Mouse (Mus musculus): Measurements from ENCODE around the gene E030018B13Rik. TPM values are rescaled to one million over a fixed set of nuclear protein-coding genes. Genes with fewer than 3 reads are reported as not detected.

Gene E030018B13Rik
- total and polyA plus RNA-seq, 3 experiments, result 0.07 TPM; not detected in 2

- TF ChIP-seq NELFE (IDR thresholded peaks at IDR 0.05; ENCODE audit: low read depth, low read length), result peak; percentile 62
- no peak for TF ChIP-seq TAL1 (IDR thresholded peaks at IDR 0.05; ENCODE audit: low read length)
- no peak for TF ChIP-seq MAFK (IDR thresholded peaks at IDR 0.05; ENCODE audit: borderline replicate concordance, low read depth, low read length)
- TF ChIP-seq CHD1 (IDR thresholded peaks at IDR 0.05; ENCODE audit: low read depth, low read length), result peak; percentile 44; the same call in 1 of the 2 replicates
These were observed 19.7 kb downstream of the E030018B13Rik start (continued) for GRCm38 (mm10) chr7:63936188-63936985.

- TF ChIP-seq ZC3H11A (IDR thresholded peaks at IDR 0.05; ENCODE audit: low read depth, low read length) (no peak), GABPA (IDR thresholded peaks at IDR 0.05; ENCODE audit: low read depth, low read length) (no peak), NRF1 (IDR thresholded peaks at IDR 0.05; ENCODE audit: insufficient read depth, low read depth, low read length, poor library complexity, severe bottlenecking) (0 out of 2 replicates have a peak, but pooled peaks have one; percentile 3), CTCF (IDR thresholded peaks at IDR 0.05 in 2 of 3, conservative IDR thresholded peaks at IDR 0.05 in 1 of 3; ENCODE audit: control insufficient read depth in 1 of 3, insufficient read depth in 1 of 3, low read depth in 2 of 3, low read length in 3 of 3, poor library complexity in 1 of 3, severe bottlenecking in 1 of 3) (no peak), MAX (IDR thresholded peaks at IDR 0.05; ENCODE audit: low read length) (no peak; the same call in 1 of the 2 replicates), UBTF (IDR thresholded peaks at IDR 0.05; ENCODE audit: borderline replicate concordance, insufficient read depth, low read depth, low read length) (no peak), POLR2AphosphoS5 (IDR thresholded peaks at IDR 0.05; ENCODE audit: borderline replicate concordance, low read depth, low read length) (0 out of 2 replicates have a peak, but pooled peaks have one; percentile 23), EP300 (IDR thresholded peaks at IDR 0.05; ENCODE audit: low read depth in 1 of 2, low read length in 2 of 2) (no peak), SIN3A (IDR thresholded peaks at IDR 0.05; ENCODE audit: low read length) (peak; percentile 76; the same call in 1 of the 2 replicates), POLR2A (IDR thresholded peaks at IDR 0.05; ENCODE audit: control insufficient read depth in 1 of 2, insufficient read depth in 1 of 2, low read depth in 1 of 2, low read length in 2 of 2, poor library complexity in 1 of 2) (peak in 1 of 2 experiments; percentile 16; a peak in 1 of 4 replicates), HCFC1 (IDR thresholded peaks at IDR 0.05; ENCODE audit: low read depth, low read length) (0 out of 2 replicates have a peak, but pooled peaks have one; percentile 5), GATA1 (IDR thresholded peaks at IDR 0.05; ENCODE audit: low read depth, low read length) (no peak), MXI1 (IDR thresholded peaks at IDR 0.05; ENCODE audit: low read depth, low read length) (no peak)
- Histone ChIP-seq H3K27me3 (ENCODE audit: control insufficient read depth in 1 of 2, insufficient read depth in 2 of 2, low read length in 2 of 2) (no peaks in the 10 kb centered on the region), H3K9me3 (replicated peaks; ENCODE audit: insufficient read depth, low read length) (no peaks in the 10 kb centered on the region), H3K79me2 (ENCODE audit: control insufficient read depth, insufficient read depth, low read length, poor library complexity) (peaks cover 59% of the 10 kb centered on the region), H3K4me1 (ENCODE audit: control insufficient read depth in 1 of 2, insufficient read depth in 2 of 2, low read length in 2 of 2) (peaks cover 36 to 39% of the 10 kb centered on the region in 2 experiments), H3K4me3 (ENCODE audit: control insufficient read depth in 1 of 2, insufficient read depth in 1 of 2, low read depth in 2 of 2, low read length in 2 of 2) (peak overlapping the region; percentile 77 to 96), H3K9ac (ENCODE audit: control insufficient read depth, low read depth, low read length, poor library complexity, severe bottlenecking) (peak overlapping the region; percentile 85), H3K36me3 (ENCODE audit: control insufficient read depth in 1 of 2, insufficient read depth in 2 of 2, low read length in 2 of 2) (peaks cover 0 to 38% of the 10 kb centered on the region in 2 experiments; a peak in 2 of 4 replicates), H3K27ac (ENCODE audit: control insufficient read depth, low read depth, low read length) (peak overlapping the region; percentile 89)
- peak; percentile 73 for DNase-seq (ENCODE audit: low read depth, low spot score)
These were observed 20.3 kb downstream of the E030018B13Rik start for GRCm38 (mm10) chr7:63936986-63937235.

Measured in MEL (cell line).